Mouse (Mus musculus): ENCODE results near the gene Olfr743.
"Not testable (repeated sequence)": the region's sequence is repeated elsewhere in the genome, so short reads cannot be mapped to it uniquely, and the experiment has no call there.

Olfr743 gene

DNA sequence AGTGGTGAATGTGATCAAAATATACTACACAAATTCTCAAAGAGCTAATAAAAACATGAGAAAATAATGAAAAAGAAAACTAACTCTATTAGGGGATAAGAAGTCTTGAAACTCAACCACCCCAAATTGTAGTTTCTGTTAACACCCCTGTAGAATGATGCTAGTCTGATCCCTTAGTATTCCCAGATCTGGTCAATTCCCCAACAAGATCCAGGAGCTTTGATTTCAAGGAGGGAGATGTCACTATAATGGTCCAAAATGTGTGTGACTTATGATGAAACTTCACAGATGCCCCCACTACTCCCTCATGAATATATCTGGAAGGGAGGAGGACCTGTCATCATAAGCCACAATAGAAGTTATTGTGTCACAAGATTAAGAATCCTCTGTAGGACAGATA, at the start of gene Olfr743:
Olfr743 (plus strand) TSS at position 301 of the 400 bp plus-strand sequence.
- DNase-seq (ENCODE audit: low spot score): no peak

DNA sequence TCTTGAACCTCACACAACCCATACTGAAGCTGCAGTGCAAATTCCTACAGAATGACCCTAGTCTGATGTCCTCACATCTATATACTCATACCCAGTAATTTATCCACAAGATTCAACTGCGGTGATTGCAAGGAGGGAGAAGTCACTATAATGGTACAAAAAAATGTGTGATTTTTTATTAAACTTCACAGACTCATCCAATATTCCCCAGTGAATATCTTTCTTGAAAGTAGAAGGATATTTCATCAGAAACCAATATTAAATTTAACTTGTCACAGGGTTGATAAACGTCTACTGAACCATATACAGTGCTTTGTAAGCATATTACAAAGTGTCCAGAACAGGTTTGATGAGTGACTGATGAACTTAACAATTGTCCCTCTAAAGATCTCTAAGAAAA, 49.2 kb upstream of the Olfr743 start, which contains the start of gene Olfr741:
Olfr741 (plus strand) TSS at position 301 of the 400 bp plus-strand sequence.
- no peak for DNase-seq (ENCODE audit: low spot score)

DNA sequence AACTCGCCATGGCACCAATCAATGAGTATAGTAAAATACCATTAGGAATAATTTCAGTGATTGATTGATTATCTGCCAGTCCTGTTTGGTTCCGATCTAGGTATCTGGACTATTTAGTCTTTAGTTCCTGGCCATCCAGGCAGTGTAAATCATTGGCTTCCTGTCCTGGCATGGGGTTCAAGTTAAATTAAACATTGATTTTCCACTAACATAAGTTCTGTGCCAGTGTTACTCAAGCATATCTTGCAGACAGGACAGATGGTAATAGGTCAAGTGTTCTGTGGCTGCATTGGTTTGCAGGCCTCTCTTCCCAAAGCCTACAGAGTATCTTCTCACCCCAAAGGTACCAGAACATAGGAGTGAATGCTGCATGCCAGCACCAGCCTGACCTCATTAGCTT, 43.2 kb upstream of the Olfr743 start:
- no peak for DNase-seq (ENCODE audit: low spot score)

DNA sequence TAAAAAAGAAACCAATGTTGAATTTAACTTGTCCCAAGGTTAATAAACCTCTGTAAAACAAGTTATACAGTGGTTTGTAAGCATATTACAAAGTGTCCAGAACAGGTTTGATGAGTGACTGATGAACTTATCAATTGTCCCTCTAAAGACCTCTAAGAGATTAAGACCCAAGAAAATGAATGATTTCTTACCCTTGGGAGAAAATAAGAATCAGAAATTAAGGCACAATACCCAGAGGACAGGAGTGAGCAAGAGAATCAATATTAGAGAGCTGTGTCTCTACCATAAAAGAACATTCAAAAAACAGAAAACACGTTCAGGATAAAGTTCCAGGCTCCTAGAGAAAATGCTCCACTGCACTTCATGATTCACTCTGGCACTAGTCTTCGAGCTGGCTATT, 18.3 kb upstream of the Olfr743 start, which contains the start of gene Olfr742:
Olfr742 (plus strand) TSS at position 301 of the 400 bp plus-strand sequence.
- no peak for DNase-seq (ENCODE audit: low spot score)

GRCm38 (mm10) chr14:50552734-50553133, 31.1 kb downstream of the Olfr743 start:
- DNase-seq (ENCODE audit: low spot score): no peak

- DNase-seq (ENCODE audit: low spot score): not testable (repeated sequence)
Observed at GRCm38 (mm10) chr14:50573056-50573455, 51.4 kb downstream of the Olfr743 start.
